Mouse (Mus musculus) liver, adult 2 months (tissue): ENCODE measurements around the gene Olfr1500.

Experiments
- CTCF ChIP-seq: fragments of 200-500 bp; IDR thresholded peaks from 2 replicates; pipeline ENCODE4 v1.5.1; 2011; ENCODE audit warnings: low read depth, low read length, control low read depth
- POLR2A ChIP-seq: fragments of 200-500 bp; IDR thresholded peaks from 2 replicates; pipeline ENCODE4 v1.6.1; 2011; ENCODE audit warnings: low read length, control low read depth; ENCODE audit not compliant: insufficient read depth; ENCODE audit errors: extremely low read depth

DNA sequence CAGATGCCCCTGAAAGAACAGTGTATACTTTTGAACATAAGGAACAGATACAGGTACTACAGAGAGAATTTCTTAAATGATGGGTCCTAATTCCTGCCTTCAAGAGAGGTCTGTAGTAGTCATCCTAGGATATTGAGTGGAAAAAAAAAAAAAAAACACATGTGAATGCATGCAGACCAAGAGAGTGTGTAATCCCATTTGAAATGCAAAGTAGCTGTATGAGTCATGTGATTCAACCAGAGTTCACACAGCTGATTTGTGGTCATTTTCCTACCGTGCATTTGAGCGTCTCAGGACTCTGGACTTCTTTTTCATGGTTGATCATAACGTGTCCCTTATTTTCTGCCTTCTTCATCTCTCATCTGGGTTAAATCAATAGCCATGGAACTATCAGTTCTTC is 1.8 kb downstream of the Olfr1500 start:
- no peak for TF ChIP-seq POLR2A
- no peak for TF ChIP-seq CTCF
